In the genomic region with DNA sequence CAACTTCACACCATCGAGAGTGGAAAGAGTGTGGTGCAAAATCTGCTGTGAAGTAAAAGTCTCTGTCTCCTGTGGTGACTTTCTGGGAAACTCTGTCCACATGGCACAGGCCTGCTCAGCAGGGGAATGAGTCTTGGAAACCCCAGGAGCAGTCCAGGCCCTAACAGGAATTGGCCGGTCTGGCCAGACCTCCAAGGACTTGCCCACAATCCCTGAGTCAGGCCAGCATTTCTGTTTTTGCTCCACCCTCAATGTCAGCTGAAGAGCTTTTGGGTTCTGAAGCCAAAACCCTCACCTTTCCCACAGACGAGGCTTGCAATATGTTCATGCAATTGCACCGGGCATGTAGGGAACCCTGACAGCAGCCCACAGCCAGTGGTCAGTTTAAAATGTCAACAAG, we compare ENCODE assay signal across 27 mouse cellular contexts.
A peak's percentile ranks its signal among the peaks of the same experiment; 100 is the strongest.
DNase-seq lines count a peak whose midpoint lies in the region; ATAC-seq and TF ChIP-seq lines count a peak whose summit lies in the region.
"Had no signal": no experiment of that assay in that cellular context is flagged by ENCODE, and none has a peak within 500 bp of the region (broad histone marks: within the 10 kb centered on the region; RNA-seq: fewer than 3 reads in every experiment).

No protein-coding gene starts in this region.

- ATAC-seq in inflammation-experienced regulatory T-cells, adult 6 months = no peak
- ATAC-seq: forebrain, embryonic 14.5 days; forebrain, postnatal 0 days; hindbrain, postnatal 0 days; intestine, postnatal 0 days had no signal

- no peaks in the 10 kb centered on the region for H3K36me3 ChIP-seq in C2C12 (ENCODE audit: control insufficient read depth, insufficient read depth)
- H3K36me3 ChIP-seq: embryonic facial prominence, embryonic 10.5 days; embryonic facial prominence, embryonic 13.5 days; G1E; hindbrain, embryonic 10.5 days had no signal

- H3ac ChIP-seq in C2C12 (ENCODE audit: control insufficient read depth, insufficient read length, low read depth) = no peak overlapping the region

- no peaks in the 10 kb centered on the region for H3K79me3 ChIP-seq in C2C12 (ENCODE audit: low read depth)

- H3K27me3 ChIP-seq in C2C12 (ENCODE audit: control insufficient read depth, insufficient read depth, insufficient read length) = no peaks in the 10 kb centered on the region
- H3K27me3 ChIP-seq: CH12.LX; embryonic facial prominence, embryonic 13.5 days had no signal

- no peak for TF ChIP-seq POLR2A in embryonic fibroblast, embryonic 13.5 days (IDR thresholded peaks at IDR 0.05; ENCODE audit: low read depth, low read length)

- TF ChIP-seq CTCF in C2C12 (IDR thresholded peaks at IDR 0.05; ENCODE audit: control insufficient read depth, insufficient read depth, insufficient read length) = no peak
- no peak for TF ChIP-seq CTCF in embryonic fibroblast, embryonic 13.5 days (IDR thresholded peaks at IDR 0.05; ENCODE audit: borderline replicate concordance, insufficient read depth, low read length)

- H3K4me1 ChIP-seq in embryonic fibroblast, embryonic 13.5 days (ENCODE audit: control insufficient read depth, insufficient read depth, low read length) = no peaks in the 10 kb centered on the region
- H3K4me1 ChIP-seq: embryonic facial prominence, embryonic 10.5 days; hindbrain, embryonic 10.5 days had no signal

- peak overlapping the region; percentile 74 for H3K27ac ChIP-seq in embryonic fibroblast, embryonic 13.5 days (ENCODE audit: insufficient read depth, low read length)
- H3K27ac ChIP-seq: embryonic facial prominence, embryonic 10.5 days; embryonic facial prominence, embryonic 13.5 days; gastrocnemius, adult 2 months; hindbrain, embryonic 10.5 days; hindbrain, embryonic 14.5 days; hindbrain, postnatal 0 days had no signal

- H3K4me3 ChIP-seq in C2C12 (ENCODE audit: insufficient read depth, poor library complexity, severe bottlenecking) = no peak overlapping the region
- H3K4me3 ChIP-seq in embryonic fibroblast, embryonic 13.5 days (ENCODE audit: insufficient read depth, low read length) = no peak overlapping the region
- H3K4me3 ChIP-seq: embryonic facial prominence, embryonic 10.5 days; embryonic facial prominence, embryonic 13.5 days; gastrocnemius, adult 2 months; hindbrain, embryonic 10.5 days had no signal

- peak; percentile 19 for DNase-seq in 3134 (ENCODE audit: extremely low read depth, insufficient read length, low spot score)
- peak; percentile 3 for DNase-seq in skeletal muscle tissue, adult 2 months (ENCODE audit: low read depth, low spot score)
- DNase-seq in testis, postnatal 10 days (ENCODE audit: low spot score) = no peak
- DNase-seq in cerebellum, adult 18-20 months = no peak
- DNase-seq: adrenal gland, adult 8-10 months; adrenal gland, postnatal 25 days; cerebellum, adult 2 months; cerebellum, adult 9-11 months; cerebellum, postnatal 36 days; embryo, embryonic 11 days; forebrain, postnatal 0 days; gastrocnemius, adult 2 months; gastrocnemius, postnatal 25 days; heart, postnatal 36 days; kidney, adult 8-10 months had no signal

- no peaks in the 10 kb centered on the region for H3K79me2 ChIP-seq in C2C12 (ENCODE audit: control insufficient read depth, insufficient read depth)

TF ChIP-seq in C2C12, 6 proteins besides CTCF, POLR2A, EP300 and RAD21:
- TF ChIP-seq MYOD1 (IDR thresholded peaks at IDR 0.05; ENCODE audit: control insufficient read depth, insufficient read length, low read depth) (no peak), USF1 (IDR thresholded peaks at IDR 0.05; ENCODE audit: low read depth) (no peak), MAX (IDR thresholded peaks at IDR 0.05) (peak; percentile 46)

Comparison
In these comparisons a context has a peak if more than half of its experiments do, and no peak if none do; other contexts are left out.
1. DNase-seq: peak in 3134 (single experiment) and skeletal muscle tissue, adult 2 months (single experiment); none in testis, postnatal 10 days (single experiment) and cerebellum, adult 18-20 months (0 of 2).